Mouse (Mus musculus) layer of hippocampus, adult 9-10 months (tissue): Measurements from ENCODE around the gene Gatm.
A peak's percentile ranks its signal among the peaks of the same experiment; 100 is the strongest.

Experiments used
- DNase-seq: peaks from one replicate; pipeline ENCODE4 v3.0.0; 2022; ENCODE audit warnings: low spot score

The Gatm gene

GRCm38 (mm10) chr2:122608820-122609219 is 2.3 kb downstream of the Gatm start:
- no peak for DNase-seq

GRCm38 (mm10) chr2:122605829-122606228 is 5.3 kb downstream of the Gatm start:
- DNase-seq, result peak; percentile 44

GRCm38 (mm10) chr2:122601354-122601753 is 9.7 kb downstream of the Gatm start:
- no peak for DNase-seq

DNA sequence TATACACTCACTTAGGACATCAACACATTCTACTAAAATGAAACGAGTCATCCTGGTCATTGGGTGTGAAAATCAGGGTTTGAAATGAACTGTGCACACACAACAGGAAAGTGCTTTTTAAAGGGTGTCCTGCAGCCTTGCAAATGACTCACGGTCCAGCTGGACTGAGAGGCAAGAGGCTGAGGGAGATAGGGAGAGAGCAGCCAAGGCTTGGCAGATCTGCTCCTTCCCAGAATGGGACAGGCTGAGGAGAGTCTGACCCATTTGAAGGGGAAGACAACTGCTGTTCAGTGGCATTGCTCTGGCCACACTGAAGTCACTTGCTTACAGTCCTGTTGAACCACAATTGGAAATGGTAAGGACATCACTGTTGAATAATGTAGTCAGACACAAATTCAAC is 11.4 kb downstream of the Gatm start:
- DNase-seq, result no peak

DNA sequence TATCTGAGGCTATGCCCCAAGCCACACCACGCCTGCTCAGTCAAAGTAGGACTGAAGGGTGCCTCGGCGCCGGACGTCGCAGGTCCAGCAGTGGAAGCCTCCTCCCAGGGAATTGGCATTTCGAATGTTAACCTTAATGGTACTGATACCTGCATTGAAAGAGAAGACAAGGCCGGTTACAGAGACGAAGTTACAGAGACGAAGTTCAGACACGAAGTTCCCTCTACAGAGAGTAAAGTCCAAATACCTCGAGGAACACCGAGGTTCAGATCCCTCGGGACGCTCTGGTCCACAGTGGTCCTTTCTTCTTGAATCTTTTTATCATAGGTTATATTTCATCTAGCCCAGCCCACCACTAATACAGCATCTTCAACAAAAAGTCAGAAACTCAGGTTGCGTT is 15.6 kb downstream of the Gatm start:
- DNase-seq, result no peak

DNA sequence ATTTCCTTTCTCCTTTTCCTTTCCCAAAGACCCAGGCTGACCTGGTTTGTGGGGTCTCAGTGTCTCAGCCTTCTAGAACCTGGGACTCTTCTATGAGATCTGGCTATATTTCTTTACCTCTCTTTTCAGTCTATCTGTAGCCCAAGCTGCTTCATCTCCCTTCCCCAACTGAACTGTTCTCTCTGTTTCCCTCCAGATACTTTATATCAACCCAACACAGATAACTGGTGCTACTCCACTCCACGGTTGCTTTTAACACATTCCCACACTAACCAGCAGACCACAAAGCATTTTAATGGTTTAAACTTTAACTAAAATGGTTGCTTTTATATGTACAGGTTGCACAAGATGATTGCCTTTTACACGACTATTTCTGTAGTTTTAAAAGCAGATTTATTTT is 19.9 kb downstream of the Gatm start:
- DNase-seq, result no peak

DNA sequence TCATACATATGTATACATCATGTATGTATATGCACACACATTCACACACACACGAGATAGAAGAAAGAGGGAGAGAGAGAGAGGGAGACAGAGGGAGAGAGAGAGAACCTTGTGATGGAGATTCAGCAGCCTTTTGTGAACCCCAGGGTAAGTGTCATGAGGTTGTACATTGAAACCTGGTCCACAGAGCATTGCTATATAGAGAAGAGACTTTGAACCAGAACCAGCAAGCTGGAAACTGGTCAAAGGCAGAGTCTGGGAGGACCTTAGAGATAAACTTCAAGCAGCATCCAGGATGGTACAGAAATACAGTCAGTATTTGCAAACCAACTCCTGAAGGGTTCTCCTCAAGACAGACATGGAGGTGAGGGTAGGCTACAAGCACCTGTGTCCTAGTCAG is 20.8 kb downstream of the Gatm start:
- DNase-seq, result no peak

GRCm38 (mm10) chr2:122587861-122588519 is 23.1 kb downstream of the Gatm start:
- DNase-seq, result no peak

DNA sequence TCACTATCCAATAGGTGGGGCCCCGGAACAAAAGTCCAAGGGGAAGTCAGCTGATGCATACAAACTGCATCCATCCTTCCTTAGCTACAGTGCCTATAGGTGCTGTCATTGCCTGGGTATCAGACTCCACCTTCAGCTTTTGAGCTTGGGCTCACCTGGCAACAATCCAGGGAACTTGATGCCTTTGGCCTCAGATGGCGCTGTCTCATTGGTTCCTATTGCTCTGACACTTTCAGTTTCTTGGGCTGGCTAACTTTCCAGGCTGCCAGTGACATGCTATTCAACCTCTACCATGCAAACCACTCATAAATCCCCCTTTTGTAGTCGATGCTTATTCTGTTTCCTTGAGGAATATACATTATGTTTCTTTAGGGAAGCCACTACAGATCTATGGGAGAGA is 24.8 kb downstream of the Gatm start:
- DNase-seq, result no peak

GRCm38 (mm10) chr2:122582324-122582723 is 28.8 kb downstream of the Gatm start:
- DNase-seq, result no peak

DNA sequence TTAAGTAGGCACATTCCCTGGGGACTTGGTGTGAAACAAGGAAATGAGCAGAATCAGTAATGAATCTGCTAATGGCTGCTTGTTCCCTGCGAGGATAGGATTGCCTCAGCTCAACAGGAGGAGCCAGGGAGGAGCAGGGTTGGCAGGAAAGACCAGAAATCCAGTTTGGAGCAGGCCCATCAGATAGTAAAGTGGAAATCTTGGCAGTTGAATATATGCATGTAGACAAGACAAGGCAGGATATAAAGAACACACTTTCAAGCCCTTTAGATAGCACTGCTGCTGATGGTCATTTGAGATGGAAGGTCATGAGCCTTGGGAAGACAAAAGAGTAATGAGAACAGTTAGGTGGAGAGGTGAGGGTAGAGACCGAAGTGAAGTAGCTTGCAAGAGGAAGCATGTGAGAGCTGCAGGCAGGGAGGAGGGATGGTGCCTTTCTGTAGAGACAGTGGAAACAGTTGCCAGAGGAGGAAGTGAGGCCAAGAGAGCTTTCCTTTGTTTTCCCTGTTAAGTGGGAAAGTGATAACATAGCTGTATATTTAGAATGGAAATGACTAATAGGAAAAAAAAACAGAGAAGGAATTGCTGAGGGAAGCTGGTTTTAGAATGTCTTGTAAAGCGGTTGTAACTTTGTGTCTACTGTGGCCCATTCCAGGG is 29.6 kb downstream of the Gatm start:
- DNase-seq, result no peak

- DNase-seq, result no peak
These were observed 30.7 kb downstream of the Gatm start for GRCm38 (mm10) chr2:122580426-122580825.

DNA sequence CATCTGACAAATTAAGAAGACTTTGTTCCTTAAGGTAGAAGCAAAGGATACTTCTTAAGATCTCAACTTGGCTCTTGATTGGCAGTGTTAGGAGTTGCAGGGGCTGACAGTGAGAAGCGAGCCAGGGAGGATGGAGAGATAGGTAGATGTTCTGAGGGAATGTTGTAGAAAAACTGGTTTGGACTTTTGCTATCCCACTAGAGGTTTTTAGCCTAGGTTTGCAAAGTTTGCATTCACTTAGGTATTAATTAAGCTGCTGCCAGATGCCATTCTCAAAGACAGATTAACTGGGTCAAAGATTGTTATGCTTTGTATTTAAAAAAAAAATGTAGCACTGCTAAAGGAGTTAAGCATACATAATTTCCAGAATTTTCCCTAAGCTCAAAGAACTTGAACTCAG is 33.8 kb downstream of the Gatm start:
- DNase-seq, result no peak

DNA sequence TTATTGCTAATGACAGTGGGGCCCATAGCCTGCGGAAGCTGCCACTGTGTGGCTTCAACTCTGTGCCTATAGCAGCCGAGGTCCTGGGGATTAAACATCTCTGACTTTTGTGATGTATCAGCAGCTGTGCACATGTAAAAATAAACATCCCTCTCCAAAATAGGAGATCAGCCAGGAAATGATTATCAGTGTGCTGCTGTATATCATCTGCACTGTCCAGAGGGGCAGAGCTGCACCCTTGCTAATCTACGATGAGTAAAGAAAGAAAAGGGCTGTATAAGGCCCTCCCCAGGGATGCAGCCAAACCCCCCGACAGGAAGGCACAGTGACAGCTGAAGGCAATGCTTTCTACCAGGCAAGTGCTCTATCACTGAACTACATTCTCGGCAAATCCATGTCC is 34.8 kb downstream of the Gatm start:
- DNase-seq, result no peak

DNA sequence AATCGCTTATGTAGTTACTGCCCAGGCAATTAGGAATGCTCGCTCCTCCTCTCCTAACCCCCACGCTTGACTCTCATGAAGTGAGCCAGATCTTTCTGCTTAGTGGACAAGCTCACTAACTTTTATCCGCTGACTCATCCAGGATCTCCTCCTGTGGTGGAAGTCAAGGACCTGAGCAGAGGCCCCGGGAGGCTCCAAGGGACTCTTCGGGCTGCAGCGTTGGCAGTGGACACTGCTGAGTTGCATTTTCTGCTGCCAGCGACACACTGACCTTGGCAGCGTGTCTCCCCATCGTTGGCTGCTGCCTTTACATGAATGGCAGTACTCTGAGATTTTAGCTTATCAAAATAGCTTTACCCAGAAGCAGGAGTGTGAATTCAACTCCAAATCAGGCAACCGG is 35.6 kb downstream of the Gatm start:
- DNase-seq, result no peak

DNA sequence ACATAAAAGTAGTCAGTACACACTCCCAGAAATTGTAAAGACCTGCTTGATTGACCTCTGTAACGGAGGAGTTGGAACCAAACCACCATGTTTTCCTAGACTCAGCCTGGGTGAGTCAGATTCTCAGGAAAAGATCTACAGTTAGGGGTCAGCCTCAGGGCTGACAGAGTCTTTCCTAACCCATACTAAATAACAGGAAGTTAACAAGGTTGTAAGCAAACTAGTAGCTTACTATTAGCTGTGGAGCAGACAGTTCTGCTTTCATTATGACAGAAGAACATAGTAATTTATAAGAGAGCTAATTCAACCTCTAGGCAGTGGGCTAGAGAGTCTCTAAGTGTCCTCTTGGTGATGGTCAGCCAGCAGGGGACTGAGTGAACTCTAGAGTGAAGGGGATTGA is 38.7 kb downstream of the Gatm start:
- no peak for DNase-seq

DNA sequence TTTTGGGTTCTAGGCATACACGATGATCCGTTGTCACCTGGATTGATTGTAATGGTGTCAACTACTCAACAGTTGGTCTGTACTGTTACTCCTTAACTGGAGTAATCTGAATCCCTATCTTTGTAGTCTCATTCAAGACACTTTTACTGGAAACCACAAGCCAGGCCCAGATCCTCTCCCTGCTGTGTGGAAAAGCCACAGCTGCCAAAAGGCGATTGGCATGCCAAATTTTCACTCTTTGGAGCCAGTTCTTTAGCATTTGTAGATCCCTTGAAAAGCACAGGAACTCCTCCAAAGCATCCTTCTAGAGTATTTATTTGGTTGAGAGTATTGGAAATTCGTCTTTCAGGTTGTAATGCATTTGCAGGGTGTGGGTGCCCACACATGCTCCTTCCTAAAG is 39.8 kb downstream of the Gatm start:
- no peak for DNase-seq

GRCm38 (mm10) chr2:122570430-122570829 is 40.7 kb downstream of the Gatm start:
- DNase-seq, result no peak

- DNase-seq, result peak; percentile 30
These were observed 41.7 kb downstream of the Gatm start for GRCm38 (mm10) chr2:122569439-122569838.

DNA sequence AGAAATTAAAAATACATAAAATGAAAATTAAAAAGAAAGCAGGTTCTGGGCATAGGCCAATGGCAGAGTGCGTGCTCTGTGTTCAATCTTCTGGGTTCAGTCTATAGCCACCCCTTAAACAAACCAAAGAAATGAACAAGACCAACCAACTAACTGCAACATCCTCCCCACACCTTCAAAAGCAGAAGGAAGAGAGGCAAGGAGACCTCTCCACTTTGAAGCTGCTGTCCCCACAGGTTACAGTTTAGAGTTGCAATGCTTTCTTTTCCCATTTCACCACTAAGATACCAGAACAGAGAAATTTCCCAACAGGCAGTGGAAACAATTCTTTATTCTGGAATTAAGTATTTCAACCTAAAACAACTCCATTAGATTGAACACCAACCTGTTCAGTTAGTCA is 48.9 kb downstream of the Gatm start:
- DNase-seq, result no peak

DNA sequence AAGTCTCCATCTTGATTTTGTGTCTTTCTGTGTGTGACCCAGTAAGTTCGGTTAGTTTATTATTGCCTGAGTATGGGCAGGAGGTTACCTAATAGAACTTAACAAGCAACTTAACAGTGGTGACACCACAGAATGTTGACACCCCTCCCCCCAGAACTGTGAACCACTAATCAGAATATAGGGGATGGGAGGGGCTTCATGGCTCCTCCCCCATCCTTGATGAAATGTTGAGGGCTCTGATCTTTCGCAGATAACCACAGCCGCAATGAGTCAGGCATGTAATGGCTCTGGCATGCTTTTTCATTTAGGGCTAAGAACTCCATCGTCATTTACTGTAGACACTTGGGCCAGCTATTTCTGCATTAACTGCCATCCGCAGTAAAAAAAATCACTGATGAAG is 49.9 kb downstream of the Gatm start:
- DNase-seq, result no peak

- no peak for DNase-seq
These were observed 52.8 kb downstream of the Gatm start for GRCm38 (mm10) chr2:122558317-122558716.
